Mouse (Mus musculus): ENCODE measurements at regions not wholly inside any gene's neighbourhood (a gene's known extent, or its start where the extent isn't known, plus 50 kb on each side); places are given as distances from the start of the nearest gene placed in this dataset.

- 89% methylated on average over 2 of the region's 2 CpGs for WGBS
- Histone ChIP-seq H3K9me3 (no peaks in the 10 kb centered on the region), H3K27me3 (replicated peaks; ENCODE audit: low read depth, poor library complexity, severe bottlenecking) (no peaks in the 10 kb centered on the region), H3K4me1 (0 out of 2 replicates have a peak, but pooled peaks cover 3% of the 10 kb centered on the region), H3K4me3 (no peak overlapping the region), H3K27ac (replicated peaks) (no peak overlapping the region), H3K36me3 (replicated peaks) (no peaks in the 10 kb centered on the region)
- no peak for DNase-seq (ENCODE audit: low spot score)
Observed at GRCm38 (mm10) chr5:53415472-53415871, 50.5 kb upstream of the Rbpj start.
